Mouse (Mus musculus) kidney, adult 9 months (tissue): Measurements from ENCODE around the gene Tank.
A peak's percentile ranks its signal among the peaks of the same experiment; 100 is the strongest.

Experiments used
- DNase-seq: peaks from one replicate; pipeline ENCODE4 v3.0.0; 2022

Gene Tank

DNA sequence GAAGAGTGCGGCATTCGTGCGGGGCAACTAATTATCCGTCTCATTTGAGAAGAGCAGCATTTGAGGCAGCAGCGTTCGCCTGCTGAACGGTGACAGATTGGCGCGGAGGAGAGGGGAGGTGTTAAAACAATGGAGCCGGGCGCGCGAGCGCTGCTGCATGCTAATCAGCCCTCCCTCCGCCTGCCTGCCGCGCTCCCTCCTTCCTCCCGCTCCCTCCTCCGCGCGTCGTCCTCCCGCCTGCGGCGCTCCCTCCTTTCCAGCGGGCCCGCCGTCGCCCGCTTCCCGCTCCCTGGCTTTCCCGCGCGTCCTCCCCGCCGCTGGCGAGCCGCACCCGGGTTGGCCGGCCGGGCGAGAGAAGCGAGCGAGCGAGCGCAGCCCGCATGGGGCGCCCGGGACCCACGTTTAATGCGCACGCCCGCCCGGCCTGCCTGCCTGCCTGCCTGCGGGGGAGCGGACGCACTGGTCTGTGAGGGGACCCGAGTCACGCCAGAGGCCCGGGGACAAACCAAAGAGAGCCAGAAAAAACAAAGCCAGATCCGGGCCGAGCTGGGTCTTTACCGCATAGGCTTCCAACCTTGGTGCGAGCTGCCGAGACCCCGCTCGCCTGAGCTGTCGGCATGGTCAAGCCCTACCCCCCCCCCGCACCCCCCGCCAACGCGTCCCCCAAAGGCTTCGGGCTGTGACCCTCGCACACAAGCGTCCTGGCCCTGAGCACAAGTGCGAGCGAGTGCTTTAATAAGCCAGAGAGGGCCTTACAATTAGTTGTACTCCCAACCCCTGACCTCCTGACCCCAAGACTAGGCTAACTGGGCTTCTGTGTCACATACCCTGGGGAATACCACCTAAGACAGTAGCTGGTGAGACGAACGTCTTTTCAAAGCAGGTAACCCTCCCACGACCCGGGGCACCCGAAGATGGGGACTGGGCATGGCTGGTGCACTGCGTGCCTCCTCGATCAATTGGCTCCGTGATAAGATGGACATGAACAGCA lies 78.3 kb downstream of the Tank start:
- DNase-seq = peak; percentile 18

DNA sequence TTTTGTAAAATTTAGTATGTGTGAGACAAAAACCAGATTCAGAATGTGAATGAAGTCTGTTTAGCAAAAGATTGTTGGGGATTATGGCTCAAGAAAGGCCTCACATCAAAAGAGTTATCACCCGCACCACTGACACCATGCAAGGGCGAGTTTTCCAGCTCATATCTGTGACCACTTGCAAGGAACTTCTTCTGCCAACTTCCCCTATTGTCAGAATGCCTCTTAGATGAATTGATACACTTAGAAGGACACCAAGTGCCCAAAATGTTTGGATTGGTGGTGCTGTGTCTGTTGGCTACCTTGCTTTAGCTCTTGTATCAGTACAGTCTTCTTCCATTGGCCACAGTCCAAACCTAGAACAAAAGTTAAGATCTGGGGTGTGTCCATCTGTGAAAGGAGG lies 80.9 kb downstream of the Tank start:
- DNase-seq = no peak

DNA sequence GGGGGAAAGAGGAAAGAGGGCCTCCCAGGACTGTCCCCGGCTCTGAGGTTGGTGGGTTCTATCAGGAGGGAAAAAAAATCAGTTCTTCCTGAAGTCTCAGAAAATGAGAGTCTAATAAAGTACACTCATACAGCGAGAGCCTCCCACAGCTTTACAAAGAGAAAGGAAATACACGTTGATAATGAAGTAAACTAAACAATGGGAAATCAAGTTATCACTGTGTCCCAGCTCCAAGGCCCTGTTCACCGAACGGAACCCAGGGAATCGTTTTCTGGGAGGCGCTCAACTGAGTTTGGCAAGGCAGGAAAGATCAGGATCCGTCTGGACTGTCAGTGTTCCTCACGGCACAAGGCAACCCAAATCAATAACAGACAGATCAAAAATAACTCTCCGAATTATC lies 84.4 kb downstream of the Tank start:
- DNase-seq = no peak

DNA sequence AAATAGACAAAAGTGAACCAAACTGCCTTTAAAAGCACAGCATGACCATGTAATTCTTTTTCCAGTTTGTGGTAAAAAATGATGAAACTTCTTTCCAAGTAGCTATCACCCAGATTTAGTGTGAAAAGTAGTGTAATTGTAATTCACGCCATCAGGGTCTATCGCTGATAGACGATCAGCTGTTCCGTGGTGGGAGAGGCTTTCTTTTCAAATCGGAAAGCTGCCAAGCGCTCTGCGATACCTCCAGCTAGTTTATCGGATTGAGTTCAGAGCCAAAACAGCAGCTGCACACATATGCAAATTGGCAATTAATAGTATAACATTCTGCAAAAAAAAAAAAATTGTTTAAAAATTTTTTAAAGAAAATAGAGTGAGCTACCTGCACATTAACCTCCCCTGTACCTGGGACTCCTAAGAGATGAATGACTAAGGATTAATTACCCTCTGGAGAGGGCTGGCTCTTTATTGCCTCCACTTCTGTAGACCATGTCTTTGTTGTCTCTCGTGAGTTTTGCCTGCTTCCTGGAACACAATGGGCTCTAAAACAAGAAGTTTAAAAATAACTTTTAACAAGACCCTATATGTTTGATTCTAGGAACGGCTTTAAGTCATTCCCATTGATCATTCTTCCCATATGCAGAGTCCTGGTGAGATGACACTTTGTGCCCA lies 85.3 kb downstream of the Tank start:
- no peak for DNase-seq

DNA sequence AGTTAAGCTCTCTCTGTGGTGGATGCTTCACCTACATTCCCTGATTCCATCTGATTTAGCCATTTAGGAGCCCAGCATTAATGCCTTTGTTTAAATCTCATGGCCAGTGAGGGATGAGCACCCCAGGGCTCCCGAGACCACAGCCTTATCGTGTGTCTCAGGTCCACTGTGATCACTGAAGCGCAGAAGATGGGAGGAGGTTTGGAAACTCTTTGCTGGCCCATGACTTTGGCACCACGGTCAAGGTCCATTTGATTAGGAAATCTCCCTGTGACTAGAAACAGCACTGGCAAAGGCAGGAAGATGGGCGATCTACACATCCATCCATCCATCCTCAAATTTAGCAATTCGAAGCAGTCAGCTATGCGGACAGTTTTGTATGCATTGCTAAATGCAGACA lies 89.0 kb downstream of the Tank start:
- no peak for DNase-seq

DNA sequence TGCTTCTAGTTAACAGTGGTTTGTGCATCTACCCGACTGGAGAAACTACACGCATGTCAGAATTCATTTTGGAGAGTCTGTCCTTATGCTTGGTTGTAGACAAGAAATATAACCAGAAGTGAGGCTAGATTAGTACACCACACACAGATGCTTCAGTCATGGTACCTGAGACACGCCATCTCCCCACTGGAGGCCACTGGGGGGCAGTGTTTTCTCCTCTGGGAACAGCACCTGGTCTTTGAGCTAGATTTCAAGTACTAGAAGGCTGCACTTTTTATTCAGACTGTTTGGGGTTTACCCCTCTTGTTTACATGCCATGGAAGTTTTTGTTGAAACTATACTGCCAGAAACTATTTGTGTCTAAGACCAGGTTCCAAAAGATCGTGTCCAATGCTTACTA lies 89.9 kb downstream of the Tank start:
- DNase-seq = peak; percentile 64

DNA sequence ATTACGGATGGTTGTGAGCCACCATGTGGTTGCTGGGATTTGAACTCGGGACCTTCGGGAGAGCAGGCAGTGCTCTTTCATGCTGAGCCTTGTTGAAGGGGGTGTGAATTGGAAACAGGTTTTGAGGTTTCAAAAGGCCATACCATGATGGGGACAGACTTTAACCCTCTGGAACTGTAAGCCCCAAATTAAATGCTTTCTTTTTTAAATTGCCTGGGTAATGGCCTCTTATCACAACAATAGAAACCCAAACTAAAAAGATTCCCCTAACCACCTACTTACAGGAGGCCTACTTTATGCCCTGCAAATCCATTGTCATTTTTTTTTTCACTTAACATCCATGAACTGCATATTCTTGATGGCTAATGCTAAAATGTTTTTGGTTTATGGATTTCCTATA lies 96.2 kb downstream of the Tank start:
- no peak for DNase-seq

DNA sequence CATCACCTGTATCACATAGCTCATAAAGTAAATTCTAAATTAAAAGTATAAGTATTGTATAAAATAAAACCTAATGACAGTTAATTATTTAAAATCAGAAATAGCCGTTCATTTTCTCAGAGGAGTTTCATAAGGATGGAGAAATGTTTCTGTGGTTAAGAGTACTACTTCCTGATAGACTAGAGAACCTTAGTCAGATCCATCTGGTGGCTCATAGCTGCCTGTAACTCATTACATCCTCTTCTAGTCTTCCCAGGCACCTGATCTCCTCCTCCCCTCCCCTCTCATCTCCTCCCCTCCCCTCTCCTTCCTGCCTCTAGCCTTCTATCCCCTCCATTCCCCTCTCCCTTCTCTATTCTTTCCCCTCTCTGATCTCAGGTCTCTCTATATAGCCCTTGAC lies 103.2 kb downstream of the Tank start:
- DNase-seq = no peak

DNA sequence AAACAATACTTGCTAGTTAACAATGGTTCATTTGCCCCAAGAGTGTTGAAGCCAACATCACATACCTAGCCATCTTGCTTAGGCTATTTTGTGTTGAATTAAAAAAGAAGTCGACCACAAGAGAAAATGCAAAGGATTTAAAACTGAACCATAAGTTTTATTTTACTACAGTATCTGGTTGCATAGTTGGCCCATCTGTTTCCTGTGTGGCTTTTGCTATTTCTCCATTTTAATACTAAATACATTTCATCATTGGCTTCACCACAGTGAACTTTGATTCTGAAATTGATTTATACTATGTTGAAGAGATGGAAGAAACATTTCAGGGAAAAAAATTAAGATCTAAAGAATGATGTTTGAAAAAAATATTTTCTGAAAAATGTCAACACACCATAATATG lies 108.1 kb downstream of the Tank start:
- DNase-seq = no peak

DNA sequence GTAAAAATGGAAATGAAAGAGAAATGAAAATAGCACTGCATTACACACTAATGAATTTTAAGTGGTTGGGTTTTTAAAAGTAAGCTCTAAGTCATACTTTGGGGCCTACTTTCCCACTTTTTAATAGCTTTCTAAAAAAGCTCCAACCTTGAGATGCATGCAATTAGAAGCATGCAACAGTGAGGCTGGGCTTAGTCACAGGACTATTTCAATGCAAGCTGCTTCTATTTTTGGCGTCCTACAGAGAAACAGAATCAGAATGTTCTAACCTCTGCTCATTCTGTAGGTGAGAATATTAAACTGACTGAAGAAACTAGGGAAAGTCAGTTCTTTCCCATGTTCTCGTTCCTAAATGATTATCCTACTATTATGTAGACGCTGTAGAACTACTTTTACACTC lies 110.7 kb downstream of the Tank start:
- DNase-seq = no peak
